Mouse (Mus musculus) ES-Bruce4 (cell line): ENCODE measurements at regions not wholly inside any gene's neighbourhood (a gene's known extent, or its start where the extent isn't known, plus 50 kb on each side); places are given as distances from the start of the nearest gene placed in this dataset.

Experiments used
- CTCF ChIP-seq: IDR thresholded peaks from one replicate; pipeline ENCODE4 v1.8.1; 2011; ENCODE audit warnings: low read depth, low read length
- POLR2A ChIP-seq: IDR thresholded peaks from one replicate; pipeline ENCODE4 v1.8.1; 2011; ENCODE audit warnings: low read length; ENCODE audit not compliant: insufficient read depth

- TF ChIP-seq POLR2A (no peak), CTCF (no peak)
Observed at GRCm38 (mm10) chr15:86971436-86971835, 572.7 kb upstream of the Fam19a5 start.
